Mouse (Mus musculus): Measurements from ENCODE around the gene Art2b. TPM values are rescaled to one million over a fixed set of nuclear protein-coding genes. Genes with fewer than 3 reads are reported as not detected.
"Not testable (repeated sequence)": the region's sequence is repeated elsewhere in the genome, so short reads cannot be mapped to it uniquely, and the experiment has no call there.

The Art2b gene
- polyA plus RNA-seq, 1 experiment from 2014 or later: not detected

DNA sequence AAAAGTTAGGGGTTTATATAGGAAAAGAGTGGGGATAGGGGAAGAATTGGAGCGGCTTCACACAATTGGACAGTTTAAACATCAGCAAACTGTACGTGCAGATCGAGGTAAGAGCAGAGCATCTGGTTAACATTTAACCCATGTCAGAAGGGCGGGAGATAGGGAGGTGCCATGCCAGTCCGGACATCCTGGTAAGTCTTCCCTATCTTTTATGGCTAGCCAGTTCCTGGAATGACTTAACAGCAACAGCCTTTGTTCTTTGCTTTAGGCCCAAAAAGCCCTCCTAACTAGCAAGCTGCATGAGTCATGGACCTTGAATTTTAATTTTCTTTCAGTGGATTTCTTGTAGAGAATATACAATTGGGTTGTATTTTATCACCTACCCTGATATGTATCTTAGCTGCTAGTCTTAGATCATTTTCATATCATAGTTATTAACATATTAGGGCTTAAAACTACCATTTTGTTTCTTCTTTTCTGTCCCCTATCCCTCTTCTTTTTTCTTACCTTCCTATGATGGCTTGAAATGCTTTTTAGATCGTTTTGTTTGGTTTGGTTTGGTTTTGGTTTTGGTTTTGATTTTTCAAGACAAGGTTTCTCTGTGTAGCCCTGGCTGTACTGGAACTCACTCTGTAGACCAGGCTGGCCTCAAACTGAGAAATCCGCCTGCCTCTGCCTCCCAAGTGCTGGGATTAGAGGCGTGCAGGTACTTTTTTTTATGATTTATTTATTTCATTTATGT lies 27.6 kb upstream of the Art2b start:
- ATAC-seq (replicated peaks); H3K4me2 ChIP-seq (replicated peaks); H3K4me1 ChIP-seq; H3K9me3 ChIP-seq; H3K27ac ChIP-seq (replicated peaks); H3K4me3 ChIP-seq; H3K27me3 ChIP-seq; H3K36me3 ChIP-seq; H3K9ac ChIP-seq (replicated peaks): not testable (repeated sequence)
- 93% methylated on average over 8 of the region's 8 CpGs for WGBS

- Histone ChIP-seq H3K4me1 (no peaks in the 10 kb centered on the region), H3K4me2 (replicated peaks) (no peak overlapping the region), H3K4me3 (no peak overlapping the region), H3K9ac (replicated peaks) (no peak overlapping the region), H3K36me3 (no peaks in the 10 kb centered on the region), H3K9me3 (no peaks in the 10 kb centered on the region), H3K27me3 (no peaks in the 10 kb centered on the region), H3K27ac (replicated peaks) (no peak overlapping the region)
- 75% methylated on average over 6 of the region's 6 CpGs for WGBS
- ATAC-seq (replicated peaks): no peak
Observed at GRCm38 (mm10) chr7:101607845-101608244, 22.4 kb upstream of the Art2b start.

DNA sequence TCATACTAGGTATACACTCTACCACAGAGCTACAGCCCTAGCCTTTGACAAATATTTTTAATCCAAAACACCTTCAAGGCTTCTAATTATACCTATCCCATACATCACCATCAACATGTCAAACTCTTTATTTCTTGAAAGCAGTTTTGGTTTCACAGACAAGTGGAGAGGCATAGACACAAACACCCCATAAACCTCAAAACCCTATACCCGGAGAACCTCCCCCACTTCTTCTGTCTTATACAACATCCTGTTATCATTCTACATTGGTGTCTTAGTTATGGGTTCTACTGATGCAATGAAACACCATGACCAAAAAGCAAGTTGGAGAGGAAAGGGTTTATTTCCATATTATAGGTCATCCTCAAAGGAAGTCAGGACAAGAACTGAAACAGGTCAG lies 15.0 kb upstream of the Art2b start:
- H3K27ac ChIP-seq (replicated peaks): no peak overlapping the region
- no peaks in the 10 kb centered on the region for H3K9me3 ChIP-seq
- 90% methylated on average over 1 of the region's 1 CpGs for WGBS
- H3K4me1 ChIP-seq: no peaks in the 10 kb centered on the region
- H3K4me2 ChIP-seq (replicated peaks): no peak overlapping the region
- no peaks in the 10 kb centered on the region for H3K27me3 ChIP-seq
- H3K36me3 ChIP-seq: no peaks in the 10 kb centered on the region
- no peak overlapping the region for H3K9ac ChIP-seq (replicated peaks)
- ATAC-seq (replicated peaks): no peak
- H3K4me3 ChIP-seq: no peak overlapping the region

DNA sequence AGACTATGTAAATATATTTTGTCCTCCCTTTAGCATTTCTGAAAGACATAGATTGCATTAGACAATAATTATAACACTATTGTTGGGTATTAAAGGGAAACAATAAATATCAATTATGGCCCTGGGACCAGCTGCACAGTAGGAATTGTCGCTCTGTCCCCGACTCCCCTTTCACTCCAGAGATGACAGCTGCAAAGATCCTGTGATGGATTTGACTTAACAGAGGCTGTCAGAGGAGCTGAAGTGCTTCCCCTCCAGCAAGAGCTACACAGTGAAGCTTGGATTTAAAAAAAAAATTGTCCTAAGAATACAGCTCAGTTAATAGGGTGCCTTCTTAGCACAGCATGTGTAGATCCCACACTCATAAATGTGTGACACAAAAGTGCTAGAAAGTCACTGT lies 13.1 kb upstream of the Art2b start:
- WGBS: 42% methylated on average over 2 of the region's 2 CpGs

DNA sequence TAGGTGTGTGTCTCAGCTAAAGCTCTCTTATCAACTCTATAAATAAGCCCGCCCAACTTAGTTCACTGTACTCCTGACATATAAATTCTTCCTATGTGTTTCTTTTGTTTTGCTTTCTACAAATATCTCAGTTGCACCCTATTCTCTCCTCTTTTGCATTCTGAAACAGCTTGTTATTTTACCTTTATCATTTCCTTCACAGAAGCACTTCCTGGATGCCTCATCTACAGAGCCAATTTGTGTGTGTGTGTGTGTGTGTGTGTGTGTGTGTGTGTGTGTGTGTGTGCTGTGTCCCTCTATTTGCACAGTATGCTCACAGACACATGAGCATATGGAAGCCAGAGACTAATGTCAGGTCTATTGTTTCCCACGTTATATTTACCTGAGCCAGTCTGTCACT lies 9.6 kb upstream of the Art2b start:
- no peak for ATAC-seq (replicated peaks)
- Histone ChIP-seq H3K9me3 (no peaks in the 10 kb centered on the region), H3K36me3 (no peaks in the 10 kb centered on the region), H3K9ac (replicated peaks) (no peak overlapping the region), H3K27ac (replicated peaks) (no peak overlapping the region), H3K4me2 (replicated peaks) (no peak overlapping the region), H3K4me1 (no peaks in the 10 kb centered on the region), H3K4me3 (no peak overlapping the region), H3K27me3 (no peaks in the 10 kb centered on the region)
- WGBS: 79% methylated on average over 2 of the region's 2 CpGs

More for the DNA sequence above, 13.1 kb upstream of the Art2b start:
- H3K4me3 ChIP-seq: no peak overlapping the region
- H3K27ac ChIP-seq (replicated peaks): peak overlapping the region; percentile 23; the same call in 1 of the 2 replicates
- no peak overlapping the region for H3K9ac ChIP-seq (replicated peaks)
- no peaks in the 10 kb centered on the region for H3K36me3 ChIP-seq
- H3K4me2 ChIP-seq (replicated peaks): no peak overlapping the region
- peak; percentile 55; the same call in 1 of the 2 replicates for ATAC-seq (replicated peaks)
- H3K4me1 ChIP-seq: no peaks in the 10 kb centered on the region
- no peaks in the 10 kb centered on the region for H3K27me3 ChIP-seq
- H3K9me3 ChIP-seq: no peaks in the 10 kb centered on the region

DNA sequence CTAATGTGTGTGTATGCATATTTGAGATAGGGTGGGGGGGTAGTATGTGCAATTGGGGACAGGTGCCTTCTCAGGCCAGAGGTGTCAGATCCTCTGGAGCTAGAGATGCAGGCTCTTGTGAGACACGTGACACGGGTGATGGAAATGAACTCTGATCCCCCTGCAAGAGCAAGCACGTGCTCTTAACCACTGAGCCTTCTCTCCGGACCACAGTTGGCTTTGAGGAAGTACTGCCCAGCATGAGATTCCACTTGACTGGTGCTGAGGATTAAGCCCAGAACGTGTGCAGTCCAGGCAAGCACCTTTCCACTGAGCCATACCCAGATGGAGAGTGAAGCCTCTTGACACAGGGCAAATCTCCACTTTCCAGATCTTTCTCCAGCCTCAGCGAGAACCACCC lies 1.1 kb downstream of the Art2b start:
- not testable (repeated sequence) for H3K27me3 ChIP-seq; H3K36me3 ChIP-seq; H3K27ac ChIP-seq (replicated peaks); H3K9me3 ChIP-seq; H3K4me2 ChIP-seq (replicated peaks); H3K4me1 ChIP-seq; ATAC-seq (replicated peaks); H3K4me3 ChIP-seq; H3K9ac ChIP-seq (replicated peaks)
- WGBS: 61% methylated on average over 6 of the region's 6 CpGs

DNA sequence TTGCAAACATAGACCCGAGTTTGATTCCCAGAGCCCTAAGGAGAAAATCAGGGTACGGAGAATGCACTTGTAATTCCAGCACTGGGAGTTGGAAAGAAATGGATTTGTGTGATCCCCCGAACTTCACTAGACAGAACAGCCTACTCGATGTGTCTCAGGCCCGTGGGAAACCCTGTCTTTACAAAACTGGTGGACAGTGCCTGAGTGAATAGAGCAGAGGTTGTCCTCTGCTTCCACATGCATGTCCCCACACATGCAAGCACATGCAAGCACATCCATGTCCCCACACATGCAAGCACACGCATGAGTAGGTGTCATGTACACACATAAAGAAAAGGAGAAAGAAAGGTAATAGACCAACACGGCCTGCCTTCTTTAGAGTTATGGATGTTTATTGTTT lies 3.4 kb downstream of the Art2b start:
- Histone ChIP-seq H3K27me3 (no peaks in the 10 kb centered on the region), H3K4me1 (no peaks in the 10 kb centered on the region), H3K4me3 (no peak overlapping the region), H3K9ac (replicated peaks) (no peak overlapping the region), H3K27ac (replicated peaks) (no peak overlapping the region), H3K36me3 (no peaks in the 10 kb centered on the region), H3K9me3 (no peaks in the 10 kb centered on the region), H3K4me2 (replicated peaks) (no peak overlapping the region)
- 85% methylated on average over 7 of the region's 7 CpGs for WGBS
- ATAC-seq (replicated peaks): no peak

DNA sequence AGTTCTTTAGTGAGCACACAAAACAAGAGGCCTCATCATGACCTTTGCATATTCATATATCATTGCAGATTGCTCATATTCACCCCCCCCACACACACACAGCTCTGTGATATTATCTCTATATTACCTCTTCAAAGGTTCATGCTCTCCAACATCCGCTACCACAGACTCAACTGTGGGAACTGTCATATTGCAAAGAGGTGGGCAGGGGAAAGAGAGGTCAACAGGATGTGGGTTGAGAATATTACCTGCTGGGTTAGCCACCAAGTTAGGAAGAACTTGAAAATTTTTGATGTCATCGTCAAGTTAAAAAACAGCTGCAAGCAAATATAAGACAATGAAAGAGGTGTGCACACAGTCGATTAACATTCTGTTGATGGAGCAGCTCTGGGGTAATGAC lies 4.5 kb downstream of the Art2b start:
- H3K9me3 ChIP-seq; H3K9ac ChIP-seq (replicated peaks); H3K4me1 ChIP-seq; H3K27ac ChIP-seq (replicated peaks); H3K4me2 ChIP-seq (replicated peaks); H3K27me3 ChIP-seq; ATAC-seq (replicated peaks); H3K4me3 ChIP-seq; H3K36me3 ChIP-seq: not testable (repeated sequence)
- WGBS: 92% methylated on average over 3 of the region's 3 CpGs

- H3K27ac ChIP-seq (replicated peaks): no peak overlapping the region
- no peak overlapping the region for H3K9ac ChIP-seq (replicated peaks)
- no peaks in the 10 kb centered on the region for H3K36me3 ChIP-seq
- WGBS: 66% methylated on average over 3 of the region's 3 CpGs
- no peak overlapping the region for H3K4me3 ChIP-seq
- H3K27me3 ChIP-seq: no peaks in the 10 kb centered on the region
- H3K4me1 ChIP-seq: no peaks in the 10 kb centered on the region
- H3K4me2 ChIP-seq (replicated peaks): no peak overlapping the region
- no peak for ATAC-seq (replicated peaks)
- H3K9me3 ChIP-seq: no peaks in the 10 kb centered on the region
Observed at GRCm38 (mm10) chr7:101574413-101574812, 11.0 kb downstream of the Art2b start.

- ATAC-seq (replicated peaks); H3K27me3 ChIP-seq; H3K36me3 ChIP-seq; H3K4me1 ChIP-seq; H3K4me3 ChIP-seq; H3K27ac ChIP-seq (replicated peaks); H3K4me2 ChIP-seq (replicated peaks); H3K9ac ChIP-seq (replicated peaks); H3K9me3 ChIP-seq: not testable (repeated sequence)
- WGBS: 94% methylated on average over 12 of the region's 12 CpGs
Observed at GRCm38 (mm10) chr7:101573636-101574035, 11.8 kb downstream of the Art2b start.

- Histone ChIP-seq H3K36me3 (no peaks in the 10 kb centered on the region), H3K27me3 (no peaks in the 10 kb centered on the region), H3K4me3 (no peak overlapping the region), H3K4me1 (no peaks in the 10 kb centered on the region), H3K9ac (replicated peaks) (no peak overlapping the region), H3K27ac (replicated peaks) (no peak overlapping the region), H3K4me2 (replicated peaks) (no peak overlapping the region), H3K9me3 (no peaks in the 10 kb centered on the region)
- WGBS: 89% methylated on average over 2 of the region's 2 CpGs
- ATAC-seq (replicated peaks): no peak
Observed at GRCm38 (mm10) chr7:101564086-101564485, 21.3 kb downstream of the Art2b start.

- H3K4me2 ChIP-seq (replicated peaks); H3K4me3 ChIP-seq; ATAC-seq (replicated peaks); H3K4me1 ChIP-seq; H3K27ac ChIP-seq (replicated peaks); H3K27me3 ChIP-seq; H3K9ac ChIP-seq (replicated peaks); H3K36me3 ChIP-seq; H3K9me3 ChIP-seq: not testable (repeated sequence)
- whole genome bisulfite sequencing: 77% methylated on average over 5 of the region's 5 CpGs
Observed at GRCm38 (mm10) chr7:101559393-101559792, 26.0 kb downstream of the Art2b start.

GRCm38 (mm10) chr7:101557391-101557790 lies 28.0 kb downstream of the Art2b start:
- no peak for ATAC-seq (replicated peaks)

More at GRCm38 (mm10) chr7:101557391-101557790, 28.0 kb downstream of the Art2b start:
- Histone ChIP-seq H3K9ac (replicated peaks) (no peak overlapping the region), H3K4me3 (no peak overlapping the region), H3K4me2 (replicated peaks) (no peak overlapping the region), H3K27me3 (no peaks in the 10 kb centered on the region), H3K27ac (replicated peaks) (no peak overlapping the region), H3K9me3 (no peaks in the 10 kb centered on the region), H3K36me3 (no peaks in the 10 kb centered on the region), H3K4me1 (no peaks in the 10 kb centered on the region)
- 76% methylated on average over 1 of the region's 1 CpGs for WGBS
